In genomic region chr4:103123086-103123485, GRCm38 (mm10) we compare ENCODE assay signal across 12 mouse cellular contexts. TPM values are rescaled to one million over a fixed set of nuclear protein-coding genes. Genes with fewer than 3 reads are reported as not detected.
DNase-seq lines count a peak whose midpoint lies in the region; ATAC-seq and TF ChIP-seq lines count a peak whose summit lies in the region.
"Had no signal": no experiment of that assay in that cellular context is flagged by ENCODE, and none has a peak within 500 bp of the region (broad histone marks: within the 10 kb centered on the region; RNA-seq: fewer than 3 reads in every experiment).

No protein-coding gene starts in this region.

- no peaks in the 10 kb centered on the region for H3K36me3 ChIP-seq in spleen, adult 2 months (ENCODE audit: control insufficient read depth, insufficient read depth, low read length)
- H3K36me3 ChIP-seq: forebrain, embryonic 12.5 days; limb, embryonic 12.5 days; stomach, embryonic 15.5 days had no signal

- H3K4me1 ChIP-seq in spleen, adult 2 months (ENCODE audit: control insufficient read depth, insufficient read depth, insufficient read length) = peaks cover 8% of the 10 kb centered on the region
- 0 out of 2 replicates have a peak, but pooled peaks cover 2% of the 10 kb centered on the region for H3K4me1 ChIP-seq in cerebellum, adult 2 months (ENCODE audit: control insufficient read depth, insufficient read depth, low read length)

- no peak overlapping the region for H3K27ac ChIP-seq in spleen, adult 2 months (ENCODE audit: insufficient read depth, low read length)
- H3K27ac ChIP-seq in cerebellum, adult 2 months (ENCODE audit: insufficient read depth, low read length) = no peak overlapping the region
- H3K27ac ChIP-seq: forebrain, embryonic 12.5 days; limb, embryonic 12.5 days; stomach, embryonic 15.5 days had no signal

- ATAC-seq in inflammation-experienced regulatory T-cells, adult 6 months = peak; percentile 42
- ATAC-seq: midbrain, embryonic 16.5 days had no signal

- no peaks in the 10 kb centered on the region for H3K27me3 ChIP-seq in spleen, adult 2 months (ENCODE audit: control insufficient read depth, insufficient read depth, low read length)
- H3K27me3 ChIP-seq in cerebellum, adult 2 months (ENCODE audit: control insufficient read depth, insufficient read depth, low read length) = no peaks in the 10 kb centered on the region
- H3K27me3 ChIP-seq: forebrain, embryonic 12.5 days; limb, embryonic 12.5 days; stomach, embryonic 15.5 days had no signal

- WGBS in spleen, adult 2 months = 10% methylated on average over 2 of the region's 2 CpGs
- 44% methylated on average over 2 of the region's 2 CpGs for WGBS in cerebellum, adult 2 months

- intact Hi-C loops in heart, postnatal 14 days (cut with DNase I) = no loop called here

- TF ChIP-seq POLR2A in spleen, adult 2 months (IDR thresholded peaks at IDR 0.05; ENCODE audit: low read depth, low read length) = no peak
- TF ChIP-seq POLR2A in cerebellum, adult 2 months (IDR thresholded peaks at IDR 0.05; ENCODE audit: borderline replicate concordance, insufficient read depth, low read length) = no peak

- peak; percentile 81 for DNase-seq in heart, adult 11 months
- DNase-seq in heart, postnatal 14 days = no peak
- no peak for DNase-seq in spleen, adult 2 months (ENCODE audit: low read depth in 1 of 2, low spot score in 2 of 2)
- no peak for DNase-seq in spleen, postnatal 36 days (ENCODE audit: low spot score in 2 of 2)
- peak; percentile 48 for DNase-seq in naive thymus-derived CD4-positive, alpha-beta T cell, adult 2 months (ENCODE audit: low read depth)
- DNase-seq in cerebellum, adult 2 months = no peak
- no peak for DNase-seq in urinary bladder, adult 2 months (ENCODE audit: low spot score)

- peak overlapping the region; percentile 16; the same call in 1 of the 2 replicates for H3K4me3 ChIP-seq in spleen, adult 2 months (ENCODE audit: extremely low read depth, insufficient read depth, insufficient read length)
- no peak overlapping the region for H3K4me3 ChIP-seq in cerebellum, adult 2 months (replicated peaks; ENCODE audit: insufficient read depth, low read depth, low read length)
- H3K4me3 ChIP-seq: forebrain, embryonic 12.5 days; limb, embryonic 12.5 days; stomach, embryonic 15.5 days had no signal

- TF ChIP-seq CTCF in spleen, adult 2 months (IDR thresholded peaks at IDR 0.05; ENCODE audit: extremely low read depth, insufficient read depth, insufficient read length, insufficient replicate concordance) = no peak
- no peak for TF ChIP-seq CTCF in cerebellum, adult 2 months (IDR thresholded peaks at IDR 0.05; ENCODE audit: borderline replicate concordance, insufficient read depth, low read depth, low read length)

RNA-seq across cellular contexts. Expression of gene Wdr78, which starts 8.7 kb away (rescaled TPM):
- total RNA-seq in heart, postnatal 14 days (2021) = 1 to 10 TPM; 1.6 to 3.0 TPM
- polyA plus RNA-seq in spleen, adult 2 months (2012; rRNA removed) = 0.57 and 1.2 TPM in 2 replicates
- 1 to 10 TPM; 1.2 to 2.1 (median 1.4) TPM for polyA plus RNA-seq in inflammation-experienced regulatory T-cells, adult 6 months (2017; shearing (Covaris generic))
- polyA plus RNA-seq in cerebellum, adult 2 months (2012; rRNA removed) = 4.1 and 5.3 TPM in 2 replicates
- 2.3 and 2.9 TPM in 2 replicates for polyA plus RNA-seq in urinary bladder, adult 2 months (2012; rRNA removed)

RNA-seq across cellular contexts. Expression of gene Mier1, which starts 8.9 kb away (rescaled TPM):
- total RNA-seq in heart, postnatal 14 days (2021) = 10 to 100 TPM; 40.0 to 41.7 TPM
- 8.6 and 9.7 TPM in 2 replicates for polyA plus RNA-seq in spleen, adult 2 months (2012; rRNA removed)
- polyA plus RNA-seq in inflammation-experienced regulatory T-cells, adult 6 months (2017; shearing (Covaris generic)) = 10 to 100 TPM; 67.5 to 88.1 (median 83.0) TPM
- polyA plus RNA-seq in cerebellum, adult 2 months (2012; rRNA removed) = 24.8 and 25.6 TPM in 2 replicates
- 24.2 and 29.6 TPM in 2 replicates for polyA plus RNA-seq in urinary bladder, adult 2 months (2012; rRNA removed)

Comparison
In these comparisons a context has a peak if more than half of its experiments do, and no peak if none do; other contexts are left out.
1. DNase-seq: peak in heart, adult 11 months (single experiment) and naive thymus-derived CD4-positive, alpha-beta T cell, adult 2 months (single experiment); none in heart, postnatal 14 days (0 of 2), spleen, adult 2 months (0 of 2), spleen, postnatal 36 days (0 of 2), cerebellum, adult 2 months (0 of 2) and urinary bladder, adult 2 months (single experiment).